Mouse (Mus musculus) midbrain, embryonic 12.5 days (tissue): ENCODE results near the gene Stox2. TPM values are rescaled to one million over a fixed set of nuclear protein-coding genes. Genes with fewer than 3 reads are reported as not detected.

ENCODE experiments used
- ATAC-seq: fragments of 200-750 bp; cut with Nextera tagmentation; 2 replicates; pipeline ENCODE4 v1.8.0; 2017; ENCODE audit warnings: low read depth, moderate TSS enrichment, moderate library complexity; ENCODE audit not compliant: low FRiP score
- H3K27ac ChIP-seq: fragments of 300-500 bp; sonication (generic); replicated peaks from 2 replicates; pipeline ENCODE4 v1.5.1; 2016; ENCODE audit warnings: mild to moderate bottlenecking
- H3K27me3 ChIP-seq: fragments of 300-500 bp; sonication (generic); 2 replicates; pipeline ENCODE4 v1.6.1; 2016; ENCODE audit warnings: mild to moderate bottlenecking
- H3K36me3 ChIP-seq: fragments of 300-500 bp; sonication (generic); 2 replicates; pipeline ENCODE4 v1.6.1; 2016
- H3K4me1 ChIP-seq: fragments of 300-500 bp; sonication (generic); 2 replicates; pipeline ENCODE4 v1.6.1; 2016
- H3K4me2 ChIP-seq: fragments of 300-500 bp; sonication (generic); replicated peaks from 2 replicates; pipeline ENCODE4 v1.6.1; 2016; ENCODE audit warnings: mild to moderate bottlenecking, moderate library complexity
- H3K4me3 ChIP-seq: fragments of 300-500 bp; sonication (generic); 2 replicates; pipeline ENCODE4 v1.5.1; 2016; ENCODE audit warnings: mild to moderate bottlenecking
- H3K9ac ChIP-seq: fragments of 300-500 bp; sonication (generic); replicated peaks from 2 replicates; pipeline ENCODE4 v1.6.1; 2016; ENCODE audit warnings: mild to moderate bottlenecking, moderate library complexity
- H3K9me3 ChIP-seq: fragments of 300-500 bp; sonication (generic); 2 replicates; pipeline ENCODE4 v1.6.1; 2016; ENCODE audit warnings: mild to moderate bottlenecking
- WGBS: fragments of 180-500 bp; shearing (Covaris S2); methylation state at CpG from one replicate; pipeline ENCODE4 v1.1.7; 2016; 5-methylcytosine and 5-hydroxymethylcytosine counted together
- polyA plus RNA-seq: library from polyadenylated mRNA; unstranded; fragments of >200 nt; fragmentation: Nextera tagmentation; extraction: Ambion mirVana; gene quantifications from 2 replicates; pipeline ENCODE4 v1.2.1, GENCODE M21; 2016

Gene Stox2
- polyA plus RNA-seq, 1 experiment from 2014 or later = 53.6 TPM

DNA sequence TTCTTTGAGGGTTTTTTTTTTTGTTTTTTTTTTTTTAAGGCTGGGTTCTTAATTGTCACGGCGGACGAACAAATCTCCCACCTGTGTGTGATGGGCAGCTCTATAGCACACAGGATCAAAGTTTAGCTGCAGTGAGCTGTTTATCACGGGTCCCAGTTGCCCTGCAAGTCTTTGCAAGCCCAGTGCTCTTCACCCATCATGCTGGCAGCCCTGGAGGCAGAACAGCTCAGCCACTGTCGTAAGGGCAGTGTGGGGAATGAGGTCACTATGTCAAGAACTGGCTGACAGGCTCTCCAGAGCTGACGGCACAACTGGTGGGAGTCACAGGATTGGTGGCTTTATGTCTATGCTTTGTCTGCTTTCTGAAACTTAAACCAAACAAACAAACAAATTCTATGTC, 227.6 kb downstream of the Stox2 start:
- H3K4me3 ChIP-seq = no peak overlapping the region
- 22% methylated on average over 6 of the region's 6 CpGs for WGBS
- no peaks in the 10 kb centered on the region for H3K27me3 ChIP-seq
- 0 out of 2 replicates have a peak, but pooled peaks cover 5% of the 10 kb centered on the region for H3K36me3 ChIP-seq
- peak overlapping the region; percentile 19; the same call in 1 of the 2 replicates for H3K4me2 ChIP-seq
- ATAC-seq = peak; percentile 55; the same call in 1 of the 2 replicates
- H3K9me3 ChIP-seq = no peaks in the 10 kb centered on the region
- H3K9ac ChIP-seq = no peak overlapping the region; the same call in 1 of the 2 replicates
- H3K4me1 ChIP-seq = peaks cover 48% of the 10 kb centered on the region
- peak overlapping the region; percentile 2 for H3K27ac ChIP-seq

DNA sequence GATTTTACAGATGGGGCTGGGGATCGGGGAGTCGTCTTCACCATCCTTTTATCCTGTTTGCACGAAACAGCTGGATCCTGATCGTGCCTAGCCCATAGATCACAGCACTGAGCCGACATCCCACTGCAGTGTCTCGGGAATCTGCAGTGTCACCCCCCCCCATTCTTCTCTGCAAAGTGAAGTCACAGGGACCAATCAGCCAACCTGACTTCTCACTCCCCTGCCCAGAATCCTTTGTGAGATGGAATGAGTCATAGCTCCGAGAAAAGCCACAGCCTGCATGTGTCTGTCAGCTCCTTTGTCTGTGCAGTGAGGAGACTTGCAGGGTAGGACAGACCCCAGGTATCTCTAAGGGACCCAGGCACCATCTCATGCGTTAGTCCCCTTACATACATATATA, 228.1 kb downstream of the Stox2 start:
- peak; percentile 81 for ATAC-seq
- H3K27ac ChIP-seq = peak overlapping the region; percentile 2
- no peak overlapping the region for H3K4me3 ChIP-seq
- 0 out of 2 replicates have a peak, but pooled peaks cover 5% of the 10 kb centered on the region for H3K36me3 ChIP-seq
- H3K4me2 ChIP-seq = peak overlapping the region; percentile 12; the same call in 1 of the 2 replicates
- H3K9me3 ChIP-seq = no peaks in the 10 kb centered on the region
- no peak overlapping the region for H3K9ac ChIP-seq
- no peaks in the 10 kb centered on the region for H3K27me3 ChIP-seq
- 10% methylated on average over 8 of the region's 8 CpGs for WGBS
- peaks cover 48% of the 10 kb centered on the region for H3K4me1 ChIP-seq

DNA sequence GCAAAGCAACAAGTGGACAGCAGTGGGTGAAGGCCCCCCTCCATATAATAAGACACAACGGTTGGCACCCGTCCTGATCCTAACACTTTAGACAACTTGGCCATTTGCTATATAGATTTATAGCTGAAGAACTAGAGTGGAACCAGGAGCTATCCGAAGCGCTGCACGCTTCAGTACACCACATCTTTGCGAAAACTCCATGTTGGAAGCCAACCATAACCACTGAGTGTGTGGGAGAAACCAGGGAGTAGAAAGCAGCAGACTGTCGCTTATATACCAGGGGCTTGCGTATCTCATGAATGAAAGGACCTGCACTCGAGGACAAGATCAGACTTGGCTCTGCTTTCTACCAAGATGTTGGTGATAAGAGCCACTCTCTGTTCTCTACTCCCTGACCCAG, 234.0 kb downstream of the Stox2 start:
- H3K4me2 ChIP-seq = no peak overlapping the region
- H3K4me3 ChIP-seq = no peak overlapping the region
- peaks cover 9% of the 10 kb centered on the region; the same call in 1 of the 2 replicates for H3K4me1 ChIP-seq
- H3K9me3 ChIP-seq = no peaks in the 10 kb centered on the region
- H3K9ac ChIP-seq = no peak overlapping the region
- H3K27ac ChIP-seq = no peak overlapping the region
- no peaks in the 10 kb centered on the region for H3K36me3 ChIP-seq
- whole genome bisulfite sequencing = 93% methylated on average over 9 of the region's 9 CpGs
- no peaks in the 10 kb centered on the region for H3K27me3 ChIP-seq
- ATAC-seq = no peak

DNA sequence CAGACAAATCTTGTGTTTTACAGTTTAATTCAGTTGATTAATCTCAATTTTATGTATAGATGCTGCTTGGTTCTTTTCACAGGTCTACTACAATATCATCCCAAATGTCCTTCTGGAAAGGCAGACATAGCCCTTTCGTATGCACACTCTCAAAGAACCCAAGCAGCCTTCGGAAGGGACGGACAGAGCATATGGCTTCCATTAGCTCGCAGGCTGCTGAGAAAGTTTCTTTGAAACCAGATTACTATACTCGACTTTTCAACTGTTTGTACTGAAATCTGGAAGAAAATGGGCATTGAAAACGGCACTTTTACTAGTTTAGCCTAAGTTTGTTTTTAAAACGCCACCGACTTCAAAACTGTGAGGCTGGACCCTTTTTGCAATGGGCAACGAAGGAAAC, 234.9 kb downstream of the Stox2 start:
- H3K27me3 ChIP-seq = no peaks in the 10 kb centered on the region
- no peak overlapping the region for H3K27ac ChIP-seq
- ATAC-seq = no peak
- WGBS = 84% methylated on average over 9 of the region's 9 CpGs
- no peaks in the 10 kb centered on the region for H3K36me3 ChIP-seq
- H3K4me3 ChIP-seq = no peak overlapping the region
- H3K9ac ChIP-seq = no peak overlapping the region
- H3K4me2 ChIP-seq = no peak overlapping the region
- peaks cover 9% of the 10 kb centered on the region for H3K4me1 ChIP-seq
- no peaks in the 10 kb centered on the region for H3K9me3 ChIP-seq

DNA sequence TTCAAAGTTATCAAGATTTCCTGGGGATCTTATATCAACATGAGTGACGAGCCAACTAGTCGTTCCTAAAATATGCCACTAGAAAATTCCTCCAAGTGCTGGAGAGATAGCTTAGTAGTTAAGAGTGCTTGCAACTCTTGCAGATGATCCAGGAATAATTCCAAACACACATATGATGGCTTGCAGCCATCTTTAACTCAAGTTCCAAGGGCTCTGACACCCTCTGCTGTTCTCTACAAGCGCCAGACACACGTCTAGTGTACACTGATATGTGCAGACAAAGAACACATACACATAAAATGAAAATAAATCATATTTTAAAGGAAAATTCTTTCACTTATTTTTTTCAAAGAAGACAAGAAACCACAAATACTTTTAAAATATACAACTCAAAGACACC, 237.9 kb downstream of the Stox2 start:
- 94% methylated on average over 4 of the region's 4 CpGs for WGBS
- H3K4me2 ChIP-seq = no peak overlapping the region
- H3K27ac ChIP-seq = no peak overlapping the region
- H3K27me3 ChIP-seq = no peaks in the 10 kb centered on the region
- no peak overlapping the region for H3K9ac ChIP-seq
- 0 out of 2 replicates have a peak, but pooled peaks cover 3% of the 10 kb centered on the region for H3K36me3 ChIP-seq
- 0 out of 2 replicates have a peak, but pooled peaks cover 5% of the 10 kb centered on the region for H3K9me3 ChIP-seq
- peaks cover 13% of the 10 kb centered on the region for H3K4me1 ChIP-seq
- H3K4me3 ChIP-seq = no peak overlapping the region
- ATAC-seq = no peak

DNA sequence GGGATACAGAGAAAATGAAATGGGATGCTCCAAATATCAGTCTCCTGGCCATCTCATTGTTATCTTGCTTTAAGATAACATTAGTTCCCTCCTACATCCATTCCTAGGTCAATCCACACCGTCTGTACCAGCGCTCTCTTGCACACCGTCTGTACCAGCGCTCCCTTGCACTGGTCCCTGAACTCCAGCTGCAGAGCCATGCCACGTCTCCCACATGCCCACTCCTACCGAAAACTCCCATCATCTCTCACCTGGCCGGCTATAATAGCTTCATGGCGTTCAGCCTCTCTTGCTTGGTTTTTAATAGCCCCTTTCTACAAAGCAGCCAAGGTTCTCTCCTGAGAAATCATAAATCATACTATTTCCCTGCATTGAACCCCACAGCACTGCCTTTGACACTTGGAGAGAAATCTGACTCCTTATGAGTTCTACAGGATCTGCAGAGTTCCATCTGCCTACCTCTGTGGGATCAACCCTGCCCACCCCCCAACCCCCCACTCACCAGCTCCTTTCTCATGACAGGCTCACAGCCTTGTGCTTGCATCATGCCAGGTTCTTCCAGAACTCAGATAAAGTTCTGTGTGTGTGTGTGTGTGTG, 239.4 kb downstream of the Stox2 start:
- no peak for ATAC-seq

DNA sequence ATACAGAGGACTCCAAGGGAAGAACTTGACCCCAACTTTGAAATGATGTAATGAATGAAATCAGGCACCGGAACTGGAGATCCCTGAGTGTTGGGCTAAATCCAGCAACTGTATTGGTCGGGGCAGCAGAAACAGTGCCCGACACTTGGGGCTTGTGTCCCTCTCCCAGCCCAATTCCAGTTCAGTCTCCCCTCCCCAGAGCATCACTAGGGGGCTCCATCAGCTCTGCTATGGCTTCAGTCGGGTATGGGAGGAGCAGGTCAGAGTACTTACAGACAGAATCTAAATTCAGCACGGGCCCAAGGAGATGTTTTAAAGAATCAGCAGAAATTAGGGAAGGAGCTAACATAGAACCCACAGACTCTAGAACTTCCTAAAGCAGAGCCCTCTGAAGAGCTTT, 240.7 kb downstream of the Stox2 start:
- H3K27ac ChIP-seq = no peak overlapping the region
- H3K36me3 ChIP-seq = peaks cover 23% of the 10 kb centered on the region
- no peak overlapping the region for H3K4me2 ChIP-seq
- H3K27me3 ChIP-seq = no peaks in the 10 kb centered on the region
- H3K9me3 ChIP-seq = 0 out of 2 replicates have a peak, but pooled peaks cover 5% of the 10 kb centered on the region
- H3K4me1 ChIP-seq = peaks cover 13% of the 10 kb centered on the region
- no peak overlapping the region for H3K4me3 ChIP-seq
- no peak for ATAC-seq
- WGBS = 89% methylated on average over 5 of the region's 5 CpGs
- no peak overlapping the region for H3K9ac ChIP-seq

More for the DNA sequence above, 239.4 kb downstream of the Stox2 start:
- Histone ChIP-seq H3K9ac (no peak overlapping the region), H3K4me3 (no peak overlapping the region), H3K27ac (no peak overlapping the region), H3K27me3 (no peaks in the 10 kb centered on the region), H3K36me3 (peaks cover 10% of the 10 kb centered on the region; the same call in 1 of the 2 replicates), H3K4me1 (peaks cover 13% of the 10 kb centered on the region), H3K9me3 (0 out of 2 replicates have a peak, but pooled peaks cover 5% of the 10 kb centered on the region), H3K4me2 (no peak overlapping the region)
- WGBS = 91% methylated on average over 8 of the region's 8 CpGs

DNA sequence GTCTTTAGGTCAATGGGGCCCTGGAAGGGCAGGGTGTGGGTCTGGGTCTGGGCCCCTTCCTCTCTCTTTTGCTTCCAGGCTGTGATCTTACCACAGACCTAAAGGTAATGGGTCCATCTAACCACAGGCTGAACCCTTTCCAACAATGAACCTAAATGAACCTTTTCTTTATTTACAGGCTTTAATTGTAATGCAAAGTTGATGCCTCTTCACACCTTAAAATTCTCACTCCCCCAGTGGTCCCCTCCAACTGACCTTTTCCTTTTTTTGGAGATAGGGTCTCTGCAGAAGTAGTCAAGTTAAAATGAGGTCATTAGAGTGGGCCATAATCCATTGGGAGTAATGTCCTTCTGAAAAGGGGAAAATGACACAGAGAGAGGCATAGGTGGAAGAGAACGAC, 249.8 kb downstream of the Stox2 start:
- no peak for ATAC-seq
- H3K36me3 ChIP-seq = peaks cover 74% of the 10 kb centered on the region

DNA sequence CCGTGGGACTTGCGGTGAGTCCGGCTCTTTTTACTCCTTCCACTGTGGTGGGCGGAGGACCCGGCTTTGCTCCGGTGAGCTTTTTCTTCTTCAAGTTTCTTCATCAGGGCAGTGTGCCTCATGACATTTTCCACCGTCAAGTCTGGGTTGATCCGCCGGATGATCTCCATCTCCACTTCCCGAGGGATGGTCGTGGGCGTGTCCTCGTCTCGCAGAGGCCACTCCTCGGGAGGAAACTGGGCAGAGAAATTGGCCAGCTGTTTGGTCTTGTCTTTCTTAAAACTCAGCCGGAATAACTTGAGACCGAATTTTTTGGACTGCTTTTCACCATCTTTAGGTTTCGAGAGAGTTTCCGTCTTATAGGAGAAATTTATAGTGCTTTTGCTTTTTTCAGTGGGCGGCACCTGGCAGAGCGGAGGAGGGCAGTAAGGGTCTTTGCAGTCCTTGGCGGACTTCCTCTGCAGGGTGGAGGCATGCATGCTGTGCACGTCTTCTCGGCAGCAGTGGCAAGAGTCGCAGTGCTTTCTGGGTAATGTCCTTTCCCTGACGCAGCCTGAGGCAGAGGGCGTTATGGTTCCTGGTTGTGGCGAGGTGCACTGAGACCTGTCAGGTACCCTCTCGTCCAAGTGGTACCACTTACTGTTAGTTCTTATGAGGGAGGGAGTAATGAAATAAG, 252.7 kb downstream of the Stox2 start:
- no peak for ATAC-seq
- no peak overlapping the region for H3K4me2 ChIP-seq
- H3K27me3 ChIP-seq = no peaks in the 10 kb centered on the region
- no peak overlapping the region for H3K27ac ChIP-seq
- WGBS = 95% methylated on average over 29 of the region's 29 CpGs
- no peaks in the 10 kb centered on the region for H3K9me3 ChIP-seq
- H3K4me3 ChIP-seq = no peak overlapping the region
- no peak overlapping the region for H3K9ac ChIP-seq
- no peaks in the 10 kb centered on the region for H3K4me1 ChIP-seq
- H3K36me3 ChIP-seq = peaks cover 76% of the 10 kb centered on the region

More for the DNA sequence above, 249.8 kb downstream of the Stox2 start:
- no peaks in the 10 kb centered on the region for H3K9me3 ChIP-seq
- 96% methylated on average over 1 of the region's 1 CpGs for WGBS
- H3K4me2 ChIP-seq = no peak overlapping the region
- no peak overlapping the region for H3K9ac ChIP-seq
- no peak overlapping the region for H3K4me3 ChIP-seq
- no peak overlapping the region for H3K27ac ChIP-seq
- no peaks in the 10 kb centered on the region for H3K4me1 ChIP-seq
- no peaks in the 10 kb centered on the region for H3K27me3 ChIP-seq

DNA sequence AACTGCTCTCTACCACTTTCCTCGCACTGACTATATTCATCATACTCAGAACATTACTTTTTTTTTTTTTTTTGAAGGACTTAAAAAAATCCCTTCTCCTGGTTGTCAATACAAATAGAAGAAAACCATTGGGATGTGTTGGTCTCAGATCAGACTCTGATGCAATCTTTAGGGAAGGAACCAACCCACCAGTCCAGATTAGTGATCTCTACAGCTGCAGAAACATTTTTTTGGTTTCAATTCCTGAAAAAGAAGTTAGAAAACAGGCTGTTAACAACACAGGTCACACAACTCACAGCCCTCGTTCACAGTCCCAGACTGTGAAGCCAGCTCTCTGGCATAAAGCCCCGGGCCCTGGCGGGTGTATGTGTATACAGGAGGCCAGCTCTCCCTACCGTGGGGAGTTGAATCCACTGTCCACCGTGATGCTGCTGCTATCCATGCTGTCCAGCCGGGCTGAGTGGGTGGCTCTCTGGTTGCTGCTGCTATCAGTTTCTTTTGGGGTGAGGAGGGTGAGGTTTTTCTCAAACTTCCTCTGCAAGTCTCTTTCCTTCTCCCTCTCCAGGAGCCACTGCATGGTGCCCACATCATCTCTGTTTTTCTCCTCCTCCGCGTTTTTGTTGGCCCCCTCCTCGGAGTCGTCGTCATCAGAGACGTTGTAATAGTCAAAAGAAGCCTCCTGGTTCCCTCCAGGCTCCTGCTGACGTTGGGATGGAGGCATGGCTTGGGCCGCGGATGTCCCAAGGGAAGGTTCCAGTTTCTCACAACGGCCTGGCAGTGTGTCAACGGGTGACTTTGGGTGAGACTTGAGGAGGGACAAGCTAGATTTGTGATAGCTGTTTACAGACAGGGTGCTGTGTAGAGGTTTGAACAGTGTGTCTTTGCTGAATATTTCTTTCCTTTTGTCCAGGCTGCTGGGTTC, 254.5 kb downstream of the Stox2 start:
- H3K4me1 ChIP-seq = no peaks in the 10 kb centered on the region
- H3K27ac ChIP-seq = no peak overlapping the region
- no peak overlapping the region for H3K4me3 ChIP-seq
- no peak overlapping the region for H3K4me2 ChIP-seq
- 94% methylated on average over 18 of the region's 18 CpGs for WGBS
- no peak overlapping the region for H3K9ac ChIP-seq
- ATAC-seq = no peak
- H3K9me3 ChIP-seq = no peaks in the 10 kb centered on the region
- H3K36me3 ChIP-seq = peaks cover 84% of the 10 kb centered on the region
- no peaks in the 10 kb centered on the region for H3K27me3 ChIP-seq

DNA sequence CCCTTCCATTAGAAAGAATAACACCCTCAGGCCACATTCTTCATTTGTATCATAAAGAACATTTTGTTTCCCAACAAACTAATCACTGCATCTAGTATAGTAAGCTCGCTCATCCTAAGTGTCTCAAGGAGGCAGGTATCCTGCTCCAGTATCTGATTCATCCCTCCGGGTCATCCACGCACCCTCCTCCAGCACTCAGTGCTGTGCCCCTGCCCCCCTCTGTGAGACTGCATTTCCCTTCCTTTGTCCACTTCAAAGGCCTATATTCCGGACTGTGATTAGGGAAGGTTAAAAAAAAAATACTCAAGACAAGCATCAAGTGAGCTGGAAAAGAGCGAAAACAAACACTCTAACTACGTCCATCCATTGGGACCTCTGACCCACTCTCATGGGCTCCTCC, 260.8 kb downstream of the Stox2 start:
- Histone ChIP-seq H3K4me2 (no peak overlapping the region), H3K9me3 (no peaks in the 10 kb centered on the region), H3K27ac (no peak overlapping the region), H3K27me3 (no peaks in the 10 kb centered on the region), H3K9ac (no peak overlapping the region), H3K36me3 (peaks cover 74% of the 10 kb centered on the region), H3K4me1 (no peaks in the 10 kb centered on the region), H3K4me3 (no peak overlapping the region)
- no peak for ATAC-seq
- 53% methylated on average over 6 of the region's 6 CpGs for WGBS
